Comparison of ENCODE assay signal across 14 mouse cellular contexts in genomic region chr9:61289713-61290112, GRCm38 (mm10).
DNase-seq lines count a peak whose midpoint lies in the region; ATAC-seq and TF ChIP-seq lines count a peak whose summit lies in the region.
"Had no signal": no experiment of that assay in that cellular context is flagged by ENCODE, and none has a peak within 500 bp of the region (broad histone marks: within the 10 kb centered on the region; RNA-seq: fewer than 3 reads in every experiment).

No protein-coding gene starts in this region.

- peak; percentile 55 for TF ChIP-seq EP300 in lung, postnatal 0 days (IDR thresholded peaks at IDR 0.05)

- DNase-seq in heart, adult 18-20 months = peak; percentile 20 to 58
- no peak for DNase-seq in heart, postnatal 10 days
- peak; percentile 76 for DNase-seq in kidney, adult 18-20 months
- DNase-seq in lung, postnatal 0 days (ENCODE audit: low spot score) = peak; percentile 69
- no peak for DNase-seq in testis, postnatal 10 days (ENCODE audit: low spot score)
- DNase-seq in gastrocnemius, adult 8-10 months (ENCODE audit: low spot score in 2 of 2) = no peak
- DNase-seq in cerebellum, postnatal 14 days = no peak
- DNase-seq: liver, embryonic 13.5 days; spleen, adult 18-20 months had no signal

- H3K4me3 ChIP-seq in C2C12 (ENCODE audit: insufficient read depth, poor library complexity, severe bottlenecking) = no peak overlapping the region
- H3K4me3 ChIP-seq in lung, postnatal 0 days (ENCODE audit: low read depth, low read length) = no peak overlapping the region
- H3K4me3 ChIP-seq: hindbrain, embryonic 15.5 days; liver, embryonic 13.5 days; midbrain, embryonic 12.5 days had no signal

- ATAC-seq in lung, postnatal 0 days = peak; percentile 78
- ATAC-seq: CD4-positive, CD25-positive, alpha-beta regulatory T cell, adult 4 months; forebrain, embryonic 14.5 days had no signal

- no peak overlapping the region for H3K27ac ChIP-seq in lung, postnatal 0 days (ENCODE audit: low read length)
- H3K27ac ChIP-seq: hindbrain, embryonic 15.5 days; liver, embryonic 13.5 days; midbrain, embryonic 12.5 days had no signal

- intact Hi-C loops in heart, postnatal 10 days (cut with DNase I) = no loop called here

- no peak overlapping the region for H3ac ChIP-seq in C2C12 (ENCODE audit: control insufficient read depth, insufficient read length, low read depth)

- 40% methylated on average over 6 of the region's 6 CpGs for WGBS in lung, postnatal 0 days

- no peaks in the 10 kb centered on the region for H3K79me2 ChIP-seq in C2C12 (ENCODE audit: control insufficient read depth, insufficient read depth)

- H3K4me1 ChIP-seq in lung, postnatal 0 days (ENCODE audit: insufficient read depth, low read depth, low read length) = no peaks in the 10 kb centered on the region; the same call in 1 of the 2 replicates
- H3K4me1 ChIP-seq: liver, embryonic 13.5 days had no signal

- no peaks in the 10 kb centered on the region for H3K79me3 ChIP-seq in C2C12 (ENCODE audit: low read depth)

- H3K4me2 ChIP-seq in lung, postnatal 0 days (replicated peaks; ENCODE audit: low read depth, low read length) = no peak overlapping the region
- H3K4me2 ChIP-seq: hindbrain, embryonic 15.5 days; liver, embryonic 13.5 days; midbrain, embryonic 12.5 days had no signal

- 0 out of 2 replicates have a peak, but pooled peaks cover 4% of the 10 kb centered on the region for H3K9me3 ChIP-seq in lung, postnatal 0 days (ENCODE audit: low read length)
- H3K9me3 ChIP-seq: hindbrain, embryonic 15.5 days; liver, embryonic 13.5 days had no signal

- H3K27me3 ChIP-seq in C2C12 (ENCODE audit: control insufficient read depth, insufficient read depth, insufficient read length) = no peaks in the 10 kb centered on the region
- peaks cover 10% of the 10 kb centered on the region; the same call in 1 of the 2 replicates for H3K27me3 ChIP-seq in lung, postnatal 0 days (replicated peaks; ENCODE audit: insufficient read depth, low read length)
- H3K27me3 ChIP-seq: hindbrain, embryonic 15.5 days had no signal

- H3K9ac ChIP-seq in lung, postnatal 0 days (replicated peaks; ENCODE audit: low read depth) = no peak overlapping the region
- H3K9ac ChIP-seq: hindbrain, embryonic 15.5 days; liver, embryonic 13.5 days; midbrain, embryonic 12.5 days had no signal

- TF ChIP-seq CTCF in C2C12 (IDR thresholded peaks at IDR 0.05; ENCODE audit: control insufficient read depth, insufficient read depth, insufficient read length) = no peak
- no peak for TF ChIP-seq CTCF in lung, postnatal 0 days (IDR thresholded peaks at IDR 0.05)

- H3K36me3 ChIP-seq in C2C12 (ENCODE audit: control insufficient read depth, insufficient read depth) = no peaks in the 10 kb centered on the region
- H3K36me3 ChIP-seq in lung, postnatal 0 days (ENCODE audit: insufficient read depth, low read length) = no peaks in the 10 kb centered on the region
- H3K36me3 ChIP-seq: hindbrain, embryonic 15.5 days; liver, embryonic 13.5 days; midbrain, embryonic 12.5 days had no signal

TF ChIP-seq in C2C12, 6 proteins besides CTCF, POLR2A, EP300 and RAD21:
- TF ChIP-seq MYOG (IDR thresholded peaks at IDR 0.05; ENCODE audit: control insufficient read depth, extremely low read depth, insufficient read length) = no peak
- TF ChIP-seq MYOD1 (IDR thresholded peaks at IDR 0.05; ENCODE audit: control insufficient read depth, insufficient read length, low read depth) = peak; percentile 71
- TF ChIP-seq MAX (IDR thresholded peaks at IDR 0.05) = peak; percentile 57

Comparison
In these comparisons a context has a peak if more than half of its experiments do, and no peak if none do; other contexts are left out.
1. DNase-seq: peak in heart, adult 18-20 months (2 of 2), kidney, adult 18-20 months (single experiment) and lung, postnatal 0 days (single experiment); none in heart, postnatal 10 days (0 of 2), testis, postnatal 10 days (single experiment), gastrocnemius, adult 8-10 months (0 of 2) and cerebellum, postnatal 14 days (0 of 2).